Mouse (Mus musculus): ENCODE measurements at regions not wholly inside any gene's neighbourhood (a gene's known extent, or its start where the extent isn't known, plus 50 kb on each side); places are given as distances from the start of the nearest gene placed in this dataset.

- TF ChIP-seq EP300 (IDR thresholded peaks at IDR 0.05; ENCODE audit: low read depth) (no peak), CTCF (IDR thresholded peaks at IDR 0.05; ENCODE audit: low read depth) (no peak)
Measured at GRCm38 (mm10) chr1:83748974-83749373, 341.0 kb upstream of the Sphkap start.

Measured in heart, postnatal 0 days (tissue).